Mouse (Mus musculus): Measurements from ENCODE around the gene Lrch1. TPM values are rescaled to one million over a fixed set of nuclear protein-coding genes. Genes with fewer than 3 reads are reported as not detected.

The Lrch1 gene
- polyA plus RNA-seq, 1 experiment from 2014 or later: 15.4 TPM

DNA sequence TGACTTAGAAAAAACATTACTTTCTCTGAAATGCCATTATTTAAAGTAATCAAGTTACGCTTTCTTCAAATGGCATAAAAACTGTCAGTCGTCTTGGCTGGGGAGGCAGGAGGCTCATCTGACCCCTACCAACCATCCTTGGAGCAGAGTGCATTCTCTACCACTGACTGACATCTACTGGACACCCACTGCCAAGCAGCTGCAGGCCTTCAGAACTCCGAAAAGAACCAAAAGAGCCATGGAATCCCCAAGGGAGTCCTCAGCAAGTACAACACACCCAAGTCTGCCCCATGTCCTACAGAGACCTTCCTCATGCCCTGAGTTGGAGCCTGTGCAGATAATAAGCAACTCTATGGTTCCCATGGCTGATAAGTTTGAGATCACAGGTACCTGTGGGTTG, 224.1 kb downstream of the Lrch1 start:
- Histone ChIP-seq H3K27ac (ENCODE audit: low read depth, low read length) (no peak overlapping the region), H3K9ac (ENCODE audit: low read depth, low read length) (no peak overlapping the region), H3K4me1 (ENCODE audit: control insufficient read depth, insufficient read depth, low read depth, low read length) (no peaks in the 10 kb centered on the region), H3K36me3 (ENCODE audit: control insufficient read depth, insufficient read depth, low read length) (no peaks in the 10 kb centered on the region), H3K4me3 (ENCODE audit: low read length) (no peak overlapping the region), H3K4me2 (ENCODE audit: low read length) (no peak overlapping the region), H3K9me3 (ENCODE audit: control insufficient read depth, low read length) (no peaks in the 10 kb centered on the region), H3K27me3 (replicated peaks; ENCODE audit: control insufficient read depth, insufficient read depth, low read length) (no peaks in the 10 kb centered on the region)
- no peak for ATAC-seq
- WGBS: 68% methylated on average over 3 of the region's 3 CpGs

DNA sequence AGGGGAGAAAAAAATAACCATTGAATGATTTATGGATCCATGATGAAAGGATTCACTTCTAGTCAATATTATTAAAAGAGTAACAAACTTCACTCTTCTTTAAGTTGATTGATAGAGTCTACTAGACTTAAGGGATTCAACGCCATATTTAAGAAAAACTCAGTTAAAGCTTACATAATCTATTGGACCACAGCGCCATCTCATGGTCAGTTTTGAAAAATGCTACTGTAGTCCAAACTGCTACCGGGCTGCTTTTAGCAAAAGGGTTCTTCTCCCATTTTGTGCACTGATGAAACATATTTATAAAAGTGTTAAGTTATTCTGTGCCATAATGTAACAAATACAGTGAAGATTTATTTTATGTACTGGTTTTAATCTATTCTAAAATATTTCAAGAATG, 238.6 kb downstream of the Lrch1 start:
- H3K9ac ChIP-seq (ENCODE audit: low read depth, low read length): no peak overlapping the region
- H3K9me3 ChIP-seq (ENCODE audit: control insufficient read depth, low read length): no peaks in the 10 kb centered on the region
- ATAC-seq: no peak; the same call in 1 of the 2 replicates
- no peaks in the 10 kb centered on the region for H3K36me3 ChIP-seq (ENCODE audit: control insufficient read depth, insufficient read depth, low read length)
- H3K4me2 ChIP-seq (ENCODE audit: low read length): no peak overlapping the region
- H3K27me3 ChIP-seq (replicated peaks; ENCODE audit: control insufficient read depth, insufficient read depth, low read length): no peaks in the 10 kb centered on the region
- no peak overlapping the region for H3K4me3 ChIP-seq (ENCODE audit: low read length)
- H3K4me1 ChIP-seq (ENCODE audit: control insufficient read depth, insufficient read depth, low read depth, low read length): no peaks in the 10 kb centered on the region
- WGBS: 27% methylated on average over 3 of the region's 3 CpGs
- H3K27ac ChIP-seq (ENCODE audit: low read depth, low read length): no peak overlapping the region

Other genes with a start within 250 kb of the Lrch1 start
- gene Esd, start 215.6 kb downstream of the Lrch1 start, polyA plus RNA-seq (2015; fragmentation: Nextera tagmentation; extraction: Ambion mirVana): 214 and 217 TPM in 2 replicates
- gene Rubcnl, start 68.2 kb upstream of the Lrch1 start, polyA plus RNA-seq (2015; fragmentation: Nextera tagmentation; extraction: Ambion mirVana): 0.29 and 0.31 TPM in 2 replicates
- 0.08 TPM in 1 of 2 replicates, not detected in the other for gene Lrrc63, start 183.0 kb upstream of the Lrch1 start, polyA plus RNA-seq (2015; fragmentation: Nextera tagmentation; extraction: Ambion mirVana)
- 10.4 and 15.3 TPM in 2 replicates for gene Lcp1, start 183.2 kb upstream of the Lrch1 start, polyA plus RNA-seq (2015; fragmentation: Nextera tagmentation; extraction: Ambion mirVana)

Data from hindbrain, embryonic 16.5 days (tissue).